Mouse (Mus musculus) cerebellum, postnatal 36 days (tissue): Measurements from ENCODE around the gene Slc2a10.
A peak's percentile ranks its signal among the peaks of the same experiment; 100 is the strongest.

ENCODE experiments used
- DNase-seq, 2 experiments: peaks; one replicate each; pipeline ENCODE4 v3.0.0; 2021 to 2022; ENCODE audit warnings: mixed read lengths in 2 of 2

The Slc2a10 gene

GRCm38 (mm10) chr2:165503259-165504203, at the start of gene Slc2a10:
Gene Slc2a10, plus strand, starts transcription at chr2:165503787.
- DNase-seq: no peak

- DNase-seq: no peak
Measured at GRCm38 (mm10) chr2:165456710-165457109, 46.9 kb upstream of the Slc2a10 start.

GRCm38 (mm10) chr2:165458189-165458588, 45.4 kb upstream of the Slc2a10 start:
- DNase-seq: no peak

- no peak for DNase-seq
Measured at GRCm38 (mm10) chr2:165459663-165460062, 43.9 kb upstream of the Slc2a10 start.

- no peak for DNase-seq
Measured at GRCm38 (mm10) chr2:165467824-165468452, 35.6 kb upstream of the Slc2a10 start.

GRCm38 (mm10) chr2:165470167-165470566, 33.4 kb upstream of the Slc2a10 start:
- DNase-seq: no peak

GRCm38 (mm10) chr2:165471943-165472342, 31.6 kb upstream of the Slc2a10 start:
- no peak for DNase-seq

- no peak for DNase-seq
Measured at GRCm38 (mm10) chr2:165473003-165473402, 30.6 kb upstream of the Slc2a10 start, which contains the start of gene Slc13a3. Gene Slc13a3, minus strand, starts transcription at chr2:165473230.

- DNase-seq: no peak
Measured at GRCm38 (mm10) chr2:165475412-165475811, 28.2 kb upstream of the Slc2a10 start.

- DNase-seq: no peak
Measured at GRCm38 (mm10) chr2:165475850-165476249, 27.7 kb upstream of the Slc2a10 start.

- DNase-seq: no peak
Measured at GRCm38 (mm10) chr2:165482003-165482402, 21.6 kb upstream of the Slc2a10 start.

GRCm38 (mm10) chr2:165484152-165484551, 19.4 kb upstream of the Slc2a10 start:
- DNase-seq: no peak

- no peak for DNase-seq
Measured at GRCm38 (mm10) chr2:165485826-165486225, 17.8 kb upstream of the Slc2a10 start.

GRCm38 (mm10) chr2:165486401-165486800, 17.2 kb upstream of the Slc2a10 start:
- DNase-seq: no peak

GRCm38 (mm10) chr2:165486881-165487535, 16.6 kb upstream of the Slc2a10 start:
- peak; percentile 65 to 72 for DNase-seq

- DNase-seq: peak; percentile 82 to 84
Measured at GRCm38 (mm10) chr2:165492648-165493553, 10.7 kb upstream of the Slc2a10 start, which contains the start of gene Trp53rka. Gene Trp53rka, minus strand, starts transcription at chr2:165493324.

- peak; percentile 17 to 41 for DNase-seq
Measured at GRCm38 (mm10) chr2:165493587-165494210, 9.9 kb upstream of the Slc2a10 start.

- no peak for DNase-seq
Measured at GRCm38 (mm10) chr2:165494495-165494894, 9.1 kb upstream of the Slc2a10 start.

GRCm38 (mm10) chr2:165496251-165496650, 7.3 kb upstream of the Slc2a10 start:
- peak; percentile 17 to 34 for DNase-seq

GRCm38 (mm10) chr2:165497706-165498275, 5.8 kb upstream of the Slc2a10 start:
- no peak for DNase-seq

GRCm38 (mm10) chr2:165498816-165499215, 4.8 kb upstream of the Slc2a10 start:
- no peak for DNase-seq
